Mouse (Mus musculus): ENCODE data around the gene Zfp385c. TPM values are rescaled to one million over a fixed set of nuclear protein-coding genes. Genes with fewer than 3 reads are reported as not detected.

Zfp385c gene
- polyA plus RNA-seq, 1 experiment from 2014 or later = 0.26 TPM

DNA sequence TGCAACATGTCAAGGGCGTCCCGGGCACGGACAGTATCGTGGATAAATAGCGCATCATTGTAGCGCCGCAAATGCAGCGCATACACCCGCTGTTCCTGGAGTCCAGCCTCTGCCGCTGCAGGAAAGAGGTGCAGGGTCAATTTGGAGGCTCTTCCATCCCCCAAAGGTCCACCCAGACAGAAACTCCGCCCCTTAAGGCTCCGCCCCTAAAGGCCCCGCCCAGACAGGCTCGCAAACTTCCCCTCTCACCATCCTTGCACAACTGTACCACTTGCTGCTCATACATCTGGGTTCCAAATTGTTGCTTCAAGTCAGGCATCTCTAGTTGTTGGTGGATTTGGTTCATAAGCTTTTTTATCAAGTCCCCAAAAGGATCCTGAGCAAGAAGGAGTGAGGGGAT is 9.0 kb upstream of the Zfp385c start:
- H3K4me1 ChIP-seq (replicated peaks) = peaks cover 20% of the 10 kb centered on the region
- peak overlapping the region; percentile 40 for H3K4me3 ChIP-seq
- H3K27ac ChIP-seq = no peak overlapping the region
- peak; percentile 38 for DNase-seq (ENCODE audit: low spot score)
- H3K36me3 ChIP-seq = peaks cover 21% of the 10 kb centered on the region
- 4% methylated on average over 14 of the region's 14 CpGs for WGBS
- peaks cover 11% of the 10 kb centered on the region; the same call in 1 of the 2 replicates for H3K27me3 ChIP-seq (ENCODE audit: insufficient read depth, poor library complexity, severe bottlenecking)
- no peaks in the 10 kb centered on the region for H3K9me3 ChIP-seq

DNA sequence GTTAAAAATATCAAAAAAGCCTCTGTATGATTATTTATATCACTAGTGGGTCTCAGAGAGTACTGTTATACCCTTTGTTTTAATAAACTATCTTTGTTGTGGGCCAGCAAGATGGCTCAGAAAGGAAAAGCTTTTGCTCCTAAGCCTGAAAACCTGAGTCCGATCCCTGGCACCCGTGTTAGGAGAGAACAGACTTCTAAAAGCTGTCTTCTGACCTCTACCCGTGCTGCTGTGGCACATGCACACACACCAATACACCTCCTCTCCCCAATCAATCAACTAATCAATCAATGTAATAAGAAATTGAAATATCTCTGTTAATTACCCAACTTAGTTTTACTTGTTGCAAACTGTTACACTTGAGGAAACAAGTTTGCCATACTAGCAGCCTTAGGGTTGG is 8.5 kb upstream of the Zfp385c start:
- peaks cover 15% of the 10 kb centered on the region for H3K36me3 ChIP-seq

DNA sequence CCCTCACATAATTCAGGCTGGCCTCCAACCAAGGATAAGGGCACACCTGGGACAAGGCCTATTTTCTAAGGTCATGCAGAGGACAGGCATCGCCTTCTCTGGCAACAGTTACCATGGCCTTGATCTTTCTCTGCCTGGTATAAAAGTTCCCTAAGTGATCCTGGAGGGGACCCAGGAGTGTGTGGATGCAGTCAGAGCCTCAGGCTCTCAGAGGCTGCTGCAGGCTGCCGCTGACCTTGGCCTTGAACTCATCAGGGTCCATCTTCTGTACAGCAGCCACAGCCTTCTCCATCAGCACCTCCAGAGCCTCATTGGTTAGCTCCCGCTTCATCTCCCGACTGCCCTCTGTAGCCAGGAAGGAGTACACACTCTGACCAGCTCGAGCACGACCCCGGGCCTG is 5.7 kb upstream of the Zfp385c start:
- H3K36me3 ChIP-seq = no peaks in the 10 kb centered on the region
- H3K4me3 ChIP-seq = no peak overlapping the region
- H3K9me3 ChIP-seq = no peaks in the 10 kb centered on the region
- DNase-seq (ENCODE audit: low spot score) = no peak
- peaks cover 17% of the 10 kb centered on the region for H3K27me3 ChIP-seq (ENCODE audit: insufficient read depth, poor library complexity, severe bottlenecking)
- H3K4me1 ChIP-seq (replicated peaks) = peaks cover 25% of the 10 kb centered on the region
- 69% methylated on average over 7 of the region's 7 CpGs for WGBS
- H3K27ac ChIP-seq = no peak overlapping the region

More for the DNA sequence above, 8.5 kb upstream of the Zfp385c start:
- no peak overlapping the region for H3K27ac ChIP-seq
- H3K9me3 ChIP-seq = no peaks in the 10 kb centered on the region
- DNase-seq (ENCODE audit: low spot score) = no peak
- 78% methylated on average over 3 of the region's 3 CpGs for WGBS
- H3K27me3 ChIP-seq (ENCODE audit: insufficient read depth, poor library complexity, severe bottlenecking) = peaks cover 11% of the 10 kb centered on the region; the same call in 1 of the 2 replicates
- H3K4me3 ChIP-seq = no peak overlapping the region; the same call in 1 of the 2 replicates
- H3K4me1 ChIP-seq (replicated peaks) = peaks cover 20% of the 10 kb centered on the region

DNA sequence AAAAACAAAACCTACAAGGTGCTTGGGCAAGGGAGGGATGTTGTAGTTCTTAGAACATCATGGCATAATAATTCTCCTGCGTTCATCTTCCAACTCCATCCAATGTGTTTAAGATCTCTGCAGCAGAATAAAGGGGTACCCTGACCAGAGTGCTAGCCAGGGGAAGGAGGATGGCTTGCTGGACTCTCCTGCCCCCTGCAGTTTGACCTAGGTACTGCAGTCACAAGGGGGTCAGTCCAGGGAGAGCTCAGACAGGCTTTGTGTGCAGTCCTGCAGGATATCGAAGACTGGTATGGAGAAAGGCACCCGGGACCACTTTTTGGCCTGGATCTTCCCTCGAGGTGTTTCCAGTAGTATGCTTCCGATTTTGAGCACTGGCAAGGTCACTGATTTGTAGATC is 2.7 kb upstream of the Zfp385c start:
- Histone ChIP-seq H3K9me3 (no peaks in the 10 kb centered on the region), H3K4me3 (no peak overlapping the region), H3K4me1 (replicated peaks) (peaks cover 21% of the 10 kb centered on the region), H3K36me3 (no peaks in the 10 kb centered on the region), H3K27me3 (ENCODE audit: insufficient read depth, poor library complexity, severe bottlenecking) (peaks cover 38% of the 10 kb centered on the region), H3K27ac (no peak overlapping the region)
- DNase-seq (ENCODE audit: low spot score) = peak; percentile 82
- 36% methylated on average over 5 of the region's 5 CpGs for WGBS

- WGBS = 30% methylated on average over 5 of the region's 5 CpGs
- Histone ChIP-seq H3K36me3 (no peaks in the 10 kb centered on the region), H3K9me3 (no peaks in the 10 kb centered on the region), H3K4me1 (replicated peaks) (peaks cover 21% of the 10 kb centered on the region), H3K4me3 (no peak overlapping the region), H3K27me3 (ENCODE audit: insufficient read depth, poor library complexity, severe bottlenecking) (peaks cover 38% of the 10 kb centered on the region), H3K27ac (no peak overlapping the region)
- no peak for DNase-seq (ENCODE audit: low spot score)
These were observed 899 bp upstream of the Zfp385c start for GRCm38 (mm10) chr11:100693154-100693553.

DNA sequence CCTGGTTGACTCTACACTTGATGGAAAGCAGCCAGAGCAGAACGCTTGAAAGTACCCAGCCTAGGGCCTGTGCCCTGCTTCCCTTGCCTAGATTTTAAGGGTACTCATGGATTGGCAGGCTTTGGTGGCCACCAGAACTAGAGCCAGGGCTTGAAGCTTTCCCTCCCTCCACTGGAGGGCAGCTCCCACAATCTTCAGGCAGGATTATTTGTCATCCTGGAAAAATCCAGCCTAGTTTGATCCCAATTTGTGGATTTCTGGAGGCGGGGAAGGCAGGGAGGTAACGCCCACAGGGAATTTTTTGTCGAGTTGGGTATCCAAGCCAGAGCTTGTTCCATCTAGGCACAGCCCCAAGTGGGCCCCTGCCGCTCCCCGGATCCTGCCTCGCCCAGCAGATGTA is 1.9 kb downstream of the Zfp385c start:
- Histone ChIP-seq H3K9me3 (no peaks in the 10 kb centered on the region), H3K27me3 (ENCODE audit: insufficient read depth, poor library complexity, severe bottlenecking) (peaks cover 38% of the 10 kb centered on the region), H3K36me3 (no peaks in the 10 kb centered on the region), H3K4me3 (no peak overlapping the region), H3K27ac (no peak overlapping the region), H3K4me1 (replicated peaks) (peaks cover 21% of the 10 kb centered on the region)
- 78% methylated on average over 7 of the region's 7 CpGs for WGBS
- no peak for DNase-seq (ENCODE audit: low spot score)

DNA sequence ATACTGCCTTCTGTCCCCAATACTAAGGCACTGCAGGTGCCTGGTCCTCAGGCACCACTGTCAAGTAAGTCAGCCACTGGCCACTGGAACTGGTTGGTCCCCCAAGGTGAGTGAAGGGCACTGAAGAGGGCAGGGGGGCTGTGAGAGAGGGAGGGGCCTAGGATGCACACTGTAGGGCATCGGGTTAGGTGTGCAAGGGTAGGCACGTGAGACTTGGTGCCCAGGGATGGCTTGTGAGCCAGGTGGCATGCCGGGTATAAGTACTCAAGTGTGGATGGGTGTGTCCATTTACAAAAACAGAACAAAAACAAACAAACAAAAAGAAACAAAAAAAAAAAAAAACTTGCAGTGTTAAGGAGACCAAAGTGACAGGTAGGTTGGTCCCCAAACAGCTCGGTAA is 3.8 kb downstream of the Zfp385c start:
- no peak overlapping the region for H3K4me3 ChIP-seq
- no peak for DNase-seq (ENCODE audit: low spot score)
- H3K36me3 ChIP-seq = no peaks in the 10 kb centered on the region

DNA sequence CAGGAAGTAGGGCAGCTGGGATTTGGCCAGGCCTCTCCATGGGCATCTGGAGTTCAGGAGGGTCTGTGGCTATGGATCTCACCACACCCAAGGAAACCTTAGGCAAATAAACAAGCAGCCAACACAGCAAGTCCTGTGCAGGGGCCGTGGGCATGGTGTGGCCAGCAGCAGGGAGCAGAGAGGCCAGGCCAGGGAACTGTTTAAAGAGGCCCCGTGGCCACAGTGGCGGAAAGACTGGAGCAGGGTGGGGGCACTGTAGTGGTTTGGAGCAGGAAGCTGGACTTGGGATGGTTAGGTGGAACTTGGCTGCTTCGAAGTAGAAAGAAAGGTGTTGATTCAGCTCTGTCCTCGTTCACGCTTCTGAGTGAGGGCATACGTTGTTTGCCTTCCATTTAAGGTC is 5.0 kb downstream of the Zfp385c start:
- H3K9me3 ChIP-seq = no peaks in the 10 kb centered on the region
- no peak overlapping the region for H3K4me3 ChIP-seq
- H3K27ac ChIP-seq = no peak overlapping the region
- no peak for DNase-seq (ENCODE audit: low spot score)
- WGBS = 79% methylated on average over 7 of the region's 7 CpGs
- H3K4me1 ChIP-seq (replicated peaks) = peaks cover 7% of the 10 kb centered on the region
- H3K27me3 ChIP-seq (ENCODE audit: insufficient read depth, poor library complexity, severe bottlenecking) = peaks cover 26% of the 10 kb centered on the region
- H3K36me3 ChIP-seq = no peaks in the 10 kb centered on the region

More for the DNA sequence above, 3.8 kb downstream of the Zfp385c start:
- Histone ChIP-seq H3K27me3 (ENCODE audit: insufficient read depth, poor library complexity, severe bottlenecking) (peaks cover 37% of the 10 kb centered on the region), H3K27ac (no peak overlapping the region), H3K4me1 (replicated peaks) (peaks cover 19% of the 10 kb centered on the region), H3K9me3 (no peaks in the 10 kb centered on the region)
- 78% methylated on average over 4 of the region's 4 CpGs for WGBS

- Histone ChIP-seq H3K9me3 (no peaks in the 10 kb centered on the region), H3K4me3 (no peak overlapping the region), H3K27me3 (ENCODE audit: insufficient read depth, poor library complexity, severe bottlenecking) (peaks cover 7% of the 10 kb centered on the region), H3K4me1 (replicated peaks) (no peaks in the 10 kb centered on the region), H3K27ac (no peak overlapping the region), H3K36me3 (no peaks in the 10 kb centered on the region)
- WGBS = 80% methylated on average over 3 of the region's 3 CpGs
- no peak for DNase-seq (ENCODE audit: low spot score)
These were observed 6.9 kb downstream of the Zfp385c start for GRCm38 (mm10) chr11:100685371-100685770.

- Histone ChIP-seq H3K27me3 (ENCODE audit: insufficient read depth, poor library complexity, severe bottlenecking) (no peaks in the 10 kb centered on the region), H3K4me3 (no peak overlapping the region), H3K36me3 (no peaks in the 10 kb centered on the region), H3K4me1 (replicated peaks) (no peaks in the 10 kb centered on the region), H3K27ac (no peak overlapping the region), H3K9me3 (no peaks in the 10 kb centered on the region)
- no peak for DNase-seq (ENCODE audit: low spot score)
- 83% methylated on average over 2 of the region's 2 CpGs for WGBS
These were observed 8.2 kb downstream of the Zfp385c start for GRCm38 (mm10) chr11:100684084-100684483.

GRCm38 (mm10) chr11:100682526-100682925 is 9.7 kb downstream of the Zfp385c start:
- no peak overlapping the region for H3K27ac ChIP-seq
- H3K4me1 ChIP-seq (replicated peaks) = peaks cover 1% of the 10 kb centered on the region; the same call in 1 of the 2 replicates
- H3K9me3 ChIP-seq = no peaks in the 10 kb centered on the region
- WGBS = 72% methylated on average over 5 of the region's 5 CpGs
- no peaks in the 10 kb centered on the region for H3K36me3 ChIP-seq
- DNase-seq (ENCODE audit: low spot score) = no peak
- no peak overlapping the region for H3K4me3 ChIP-seq
- H3K27me3 ChIP-seq (ENCODE audit: insufficient read depth, poor library complexity, severe bottlenecking) = peaks cover 5% of the 10 kb centered on the region; the same call in 1 of the 2 replicates

DNA sequence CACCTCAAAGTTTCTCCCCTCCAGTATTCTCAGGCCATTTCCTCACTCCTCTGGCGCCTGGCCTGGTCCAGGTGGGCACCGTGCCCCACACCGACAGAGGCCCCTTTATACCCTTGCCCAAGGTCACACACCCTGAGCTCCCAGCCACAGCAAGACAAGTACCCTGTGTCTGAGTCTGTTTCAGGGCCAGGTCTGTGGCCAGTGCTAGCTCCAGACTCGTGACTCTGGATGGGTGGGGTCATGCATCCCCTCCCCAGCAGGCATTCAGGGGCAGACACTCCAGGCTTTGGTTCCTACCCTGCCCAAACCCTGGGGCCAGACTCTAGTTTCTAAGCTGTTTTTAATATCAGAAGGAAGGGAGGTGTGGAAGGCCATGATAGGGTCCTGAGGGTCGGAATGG is 10.4 kb downstream of the Zfp385c start:
- peaks cover 5% of the 10 kb centered on the region; the same call in 1 of the 2 replicates for H3K27me3 ChIP-seq (ENCODE audit: insufficient read depth, poor library complexity, severe bottlenecking)
- no peak overlapping the region for H3K4me3 ChIP-seq
- no peak overlapping the region for H3K27ac ChIP-seq
- no peak for DNase-seq (ENCODE audit: low spot score)
- no peaks in the 10 kb centered on the region for H3K9me3 ChIP-seq
- H3K36me3 ChIP-seq = no peaks in the 10 kb centered on the region
- 78% methylated on average over 5 of the region's 5 CpGs for WGBS
- peaks cover 4% of the 10 kb centered on the region; the same call in 1 of the 2 replicates for H3K4me1 ChIP-seq (replicated peaks)

DNA sequence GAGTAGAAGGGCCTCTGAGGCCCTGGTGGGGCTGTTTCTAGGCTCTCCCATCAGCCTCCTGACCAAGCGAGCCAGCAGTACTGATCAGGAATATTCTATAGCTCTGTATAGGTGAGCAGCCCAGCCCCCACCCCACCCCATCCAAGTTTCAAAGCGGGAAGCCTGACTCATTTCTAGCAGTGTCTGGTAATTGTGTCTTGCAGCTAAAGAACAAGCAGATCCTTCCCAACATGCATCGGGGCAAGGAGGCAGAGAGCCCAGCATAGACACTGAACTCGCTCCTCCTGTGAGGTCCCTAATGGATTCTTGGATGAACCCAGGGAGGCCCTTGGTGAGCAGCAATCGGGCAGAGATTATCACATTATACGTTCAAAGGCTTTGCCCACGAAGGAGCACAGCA is 14.4 kb downstream of the Zfp385c start:
- peaks cover 27% of the 10 kb centered on the region for H3K27me3 ChIP-seq (ENCODE audit: insufficient read depth, poor library complexity, severe bottlenecking)
- H3K4me3 ChIP-seq = no peak overlapping the region
- WGBS = 59% methylated on average over 7 of the region's 7 CpGs
- no peak for DNase-seq (ENCODE audit: low spot score)
- no peaks in the 10 kb centered on the region for H3K9me3 ChIP-seq
- peaks cover 14% of the 10 kb centered on the region for H3K4me1 ChIP-seq (replicated peaks)
- no peak overlapping the region for H3K27ac ChIP-seq
- no peaks in the 10 kb centered on the region for H3K36me3 ChIP-seq

- Histone ChIP-seq H3K36me3 (no peaks in the 10 kb centered on the region), H3K9me3 (no peaks in the 10 kb centered on the region), H3K27ac (peak overlapping the region; percentile 73), H3K4me3 (peak overlapping the region; percentile 36), H3K27me3 (ENCODE audit: insufficient read depth, poor library complexity, severe bottlenecking) (peaks cover 41% of the 10 kb centered on the region), H3K4me1 (replicated peaks) (peaks cover 17% of the 10 kb centered on the region)
- WGBS = under 1% methylated on average over 23 of the region's 23 CpGs
- DNase-seq (ENCODE audit: low spot score) = peak; percentile 36
These were observed 19.1 kb downstream of the Zfp385c start for GRCm38 (mm10) chr11:100673169-100673568.

Data from hindbrain, embryonic 10.5 days (tissue).